Mouse (Mus musculus): ENCODE measurements around the gene Sh2d6.

DNA sequence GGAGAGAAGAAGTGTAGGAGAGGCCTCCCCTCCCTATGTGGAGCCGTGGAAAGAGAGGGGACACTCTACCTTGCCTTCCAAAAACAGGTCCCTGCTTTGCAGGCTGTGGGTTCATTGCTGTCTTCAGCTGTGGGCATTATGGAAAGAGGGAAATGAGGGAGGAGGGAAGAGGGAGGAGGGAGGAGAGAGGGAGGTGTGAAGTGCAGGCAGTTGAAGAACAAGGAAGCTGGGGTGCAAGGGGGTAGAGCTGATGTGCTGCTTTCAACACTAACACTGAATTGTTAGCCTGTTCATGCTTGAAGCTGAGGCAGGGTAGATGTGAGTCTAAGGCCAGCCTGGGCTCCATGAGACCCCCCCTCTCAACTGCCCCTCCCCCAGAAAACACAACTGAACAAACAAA lies 2.7 kb downstream of the Sh2d6 start:
- TF ChIP-seq CTCF (IDR thresholded peaks at IDR 0.05; ENCODE audit: low read depth), result no peak
- no peak for TF ChIP-seq EP300 (IDR thresholded peaks at IDR 0.05; ENCODE audit: low read depth)

All from heart, postnatal 0 days (tissue).